Mouse (Mus musculus) mesoderm, embryonic 11.5 days (tissue): ENCODE results near the gene Nsmce4a.
"Not testable (repeated sequence)": the region's sequence is repeated elsewhere in the genome, so short reads cannot be mapped to it uniquely, and the experiment has no call there.

Source experiments
- DNase-seq: peaks from one replicate; pipeline ENCODE4 v3.0.0-alpha.2; 2012; ENCODE audit warnings: low read depth, low spot score

The Nsmce4a gene

GRCm38 (mm10) chr7:130537068-130537467 lies 35.9 kb downstream of the Nsmce4a start:
- no peak for DNase-seq

DNA sequence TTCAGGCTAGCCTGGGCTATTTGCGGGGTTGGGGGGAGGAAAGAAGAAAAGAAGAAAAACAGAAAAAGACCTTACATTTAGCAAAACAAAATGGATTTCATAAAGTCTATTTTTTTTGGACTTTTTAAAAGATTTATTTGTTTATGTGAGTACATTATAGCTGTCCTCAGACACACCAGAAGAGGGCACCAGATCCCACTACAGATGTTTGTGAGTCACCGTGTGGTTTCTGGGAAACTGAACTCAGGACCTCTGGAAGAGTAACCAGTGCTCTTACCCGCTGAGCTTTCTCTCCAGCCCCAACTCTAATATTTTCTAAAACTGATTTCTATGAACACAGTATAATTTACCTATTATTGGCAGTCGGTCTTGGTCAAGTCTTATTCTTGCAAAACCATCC lies 37.7 kb downstream of the Nsmce4a start:
- DNase-seq: no peak

DNA sequence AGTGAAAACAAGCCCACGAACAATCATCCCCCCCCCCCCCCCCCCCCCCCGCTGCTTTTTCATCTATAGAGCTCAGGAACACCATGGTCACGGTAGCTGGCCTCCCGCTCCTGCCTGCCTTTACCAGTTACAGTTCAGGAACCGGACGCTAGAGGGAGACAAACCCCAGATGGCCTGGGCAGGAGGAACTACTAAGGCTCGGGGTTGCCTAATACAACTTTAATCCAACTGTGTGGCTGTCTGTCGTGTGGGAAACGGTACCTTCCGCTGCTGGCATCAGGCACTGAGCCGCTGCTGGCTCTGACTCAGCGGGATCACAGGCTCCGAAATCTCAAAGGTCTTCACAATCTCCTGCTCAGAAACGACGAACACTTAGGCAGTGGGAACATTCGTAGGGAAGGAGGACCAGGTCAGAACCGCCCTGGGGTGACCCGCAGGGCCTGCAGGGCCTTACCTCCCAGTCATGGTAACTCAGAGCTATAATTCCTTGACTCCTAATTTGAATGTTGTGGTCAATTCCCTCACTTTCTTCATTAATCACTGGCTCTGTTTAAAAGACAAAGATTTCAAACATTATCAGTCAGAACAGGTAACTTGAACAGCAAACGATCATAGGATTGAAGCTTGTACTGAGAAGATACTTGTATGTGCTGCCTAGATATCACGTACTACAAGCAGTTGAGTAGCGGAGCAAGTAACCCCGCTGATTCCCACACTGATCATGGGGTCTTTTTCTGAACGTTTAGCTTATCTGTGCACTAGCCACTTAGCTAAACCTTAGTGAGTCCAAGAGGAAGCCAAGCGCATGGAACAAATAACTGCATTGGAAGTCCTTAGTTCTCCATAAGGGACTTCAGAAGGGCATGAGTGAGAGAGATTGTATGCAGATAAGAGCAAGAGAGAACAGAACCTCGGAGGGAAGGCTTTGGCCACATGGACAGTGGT lies 39.3 kb downstream of the Nsmce4a start:
- peak; percentile 87 for DNase-seq

GRCm38 (mm10) chr7:130531138-130531537 lies 41.8 kb downstream of the Nsmce4a start:
- DNase-seq: not testable (repeated sequence)

GRCm38 (mm10) chr7:130527306-130527705 lies 45.6 kb downstream of the Nsmce4a start:
- no peak for DNase-seq

DNA sequence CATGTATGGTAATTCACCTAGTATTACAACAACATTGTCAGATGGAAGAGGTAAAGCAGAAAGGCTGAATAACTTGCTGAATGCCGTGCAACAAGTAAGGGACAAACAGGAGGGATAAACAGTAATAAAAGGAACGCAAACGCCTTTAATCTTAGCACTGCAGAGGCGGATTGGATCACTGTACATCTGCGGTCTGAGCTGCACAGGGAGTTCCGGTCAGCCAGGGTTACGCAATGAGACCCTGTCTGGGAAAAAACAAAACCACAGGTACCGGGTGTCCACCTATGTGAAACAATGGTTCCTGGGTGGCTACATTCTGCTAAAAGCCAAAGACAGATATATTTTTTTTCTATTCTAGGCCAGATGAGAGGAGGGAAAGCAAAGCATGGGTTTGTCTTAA lies 49.5 kb downstream of the Nsmce4a start:
- no peak for DNase-seq

- DNase-seq: no peak
These were observed 52.0 kb downstream of the Nsmce4a start for GRCm38 (mm10) chr7:130520812-130521422.

- DNase-seq: no peak
These were observed 52.9 kb downstream of the Nsmce4a start, which contains the start of gene Ate1 for GRCm38 (mm10) chr7:130520049-130520425. Gene Ate1 (minus strand): TSS chr7:130520369.

DNA sequence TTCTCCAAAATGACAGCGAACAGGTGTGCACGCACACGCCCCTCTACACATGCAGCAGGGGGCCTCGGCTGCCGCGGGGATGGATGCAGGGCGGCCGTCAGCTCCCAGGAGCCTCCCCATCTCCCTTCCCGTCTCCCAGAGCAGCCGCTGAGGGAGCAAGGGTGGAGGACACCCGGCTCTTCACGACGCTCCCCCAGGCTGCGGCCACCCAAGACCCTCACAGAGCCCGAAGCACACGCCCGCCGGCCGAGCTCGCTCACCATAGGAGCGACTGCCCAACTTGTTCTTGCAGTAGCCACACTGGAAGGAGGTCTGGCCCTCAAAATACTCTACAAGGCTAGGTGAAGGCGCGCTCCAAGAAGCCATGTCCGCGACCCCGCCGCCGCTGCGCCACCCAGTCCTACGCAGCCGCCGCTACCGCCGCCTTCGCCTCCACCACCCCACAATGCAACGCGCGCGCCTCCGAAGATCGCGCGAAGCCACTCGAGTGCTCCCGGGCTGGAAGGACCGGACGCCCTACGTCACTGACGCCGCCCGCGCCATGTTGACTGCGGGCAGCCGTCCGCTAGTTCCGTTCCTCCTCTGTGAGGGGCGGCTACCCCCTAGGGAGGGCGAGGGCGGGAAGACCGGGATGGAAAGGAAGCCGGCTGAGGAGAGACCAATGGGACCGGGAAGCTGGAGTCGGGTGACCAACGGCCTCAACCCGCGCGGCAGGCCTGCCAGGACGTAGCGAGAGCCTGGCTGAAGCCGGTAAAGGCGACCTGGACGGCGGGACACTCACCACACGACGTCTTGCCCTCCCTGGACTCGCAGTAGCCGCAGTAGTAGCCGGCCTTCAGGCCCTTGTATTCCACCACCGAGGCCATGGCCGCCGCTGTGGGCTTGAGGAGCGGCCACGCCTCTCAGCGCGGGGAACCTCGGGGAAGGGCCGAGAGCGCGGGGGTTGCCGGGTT lies 53.5 kb downstream of the Nsmce4a start:
- peak; percentile 99 for DNase-seq

DNA sequence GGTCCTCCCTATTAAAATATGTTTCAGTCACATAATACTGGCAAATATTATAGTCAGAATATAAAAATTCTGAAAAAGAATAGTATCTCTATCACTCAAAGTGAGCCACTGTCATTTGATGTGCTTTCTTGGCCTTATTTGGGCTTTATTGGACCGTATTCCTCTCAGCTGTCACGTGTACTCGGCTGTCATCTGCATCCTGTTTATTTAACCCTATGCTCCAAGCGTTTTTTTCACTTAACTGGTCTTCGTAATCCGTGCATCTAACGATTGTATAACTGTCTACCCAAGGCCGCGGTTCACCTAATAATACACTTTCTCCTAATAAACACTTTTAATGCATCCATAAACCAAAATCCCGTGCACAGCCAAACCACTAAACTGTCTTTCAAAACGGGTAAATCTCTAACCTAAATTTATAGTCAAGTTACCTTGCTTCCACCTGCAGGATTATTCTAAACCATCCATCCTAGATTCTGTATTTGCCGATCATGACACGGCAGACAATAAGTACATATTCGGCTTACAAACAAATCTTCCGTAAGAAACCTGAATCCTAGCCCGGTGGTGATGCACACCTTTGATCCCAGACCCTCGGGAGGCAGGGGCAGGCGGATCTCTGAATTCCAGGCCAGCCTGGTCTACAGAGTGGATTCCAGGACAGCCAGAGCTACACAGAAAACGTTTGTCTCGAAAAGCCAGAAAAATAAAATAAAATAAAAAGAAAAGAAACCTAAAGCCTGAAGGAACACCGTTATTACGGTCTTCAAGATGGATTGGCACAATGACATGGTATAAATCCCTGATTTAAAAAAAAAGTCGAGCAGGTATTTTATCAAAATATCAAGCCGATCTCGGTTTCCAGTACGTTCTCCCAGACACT lies 54.5 kb downstream of the Nsmce4a start:
- DNase-seq: no peak

GRCm38 (mm10) chr7:130510243-130510642 lies 62.7 kb downstream of the Nsmce4a start:
- no peak for DNase-seq

- DNase-seq: no peak
These were observed 69.9 kb downstream of the Nsmce4a start for GRCm38 (mm10) chr7:130503006-130503405.

- no peak for DNase-seq
These were observed 71.4 kb downstream of the Nsmce4a start for GRCm38 (mm10) chr7:130501499-130501898.

GRCm38 (mm10) chr7:130493346-130493745 lies 79.6 kb downstream of the Nsmce4a start:
- DNase-seq: no peak

DNA sequence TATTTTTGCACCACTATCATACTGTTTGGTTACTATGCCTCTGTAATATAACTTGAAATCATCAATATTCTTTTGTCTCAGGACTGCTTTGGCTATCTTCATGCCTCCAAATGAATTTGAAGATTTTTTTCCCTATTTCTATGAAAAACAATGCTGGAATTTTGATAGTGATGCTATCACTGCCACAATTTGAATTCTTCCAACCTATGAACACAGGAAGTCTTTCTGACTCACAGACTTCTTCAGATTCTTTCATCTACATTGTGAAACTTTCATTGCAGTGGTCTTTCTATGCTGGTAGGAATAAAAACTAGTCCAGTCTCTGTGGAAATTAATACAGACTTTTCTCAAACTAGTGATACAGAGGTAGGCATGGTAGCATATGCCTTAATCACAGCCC lies 80.9 kb downstream of the Nsmce4a start:
- DNase-seq: no peak
